Mouse (Mus musculus) lung, adult 18-20 months (tissue): ENCODE data around the gene Cmtm5.
A peak's percentile ranks its signal among the peaks of the same experiment; 100 is the strongest.

Experiments used
- DNase-seq, 2 experiments: peaks; one replicate each; pipeline ENCODE4 v3.0.0; 2022; ENCODE audit warnings: mixed read lengths in 2 of 2

Cmtm5 gene

DNA sequence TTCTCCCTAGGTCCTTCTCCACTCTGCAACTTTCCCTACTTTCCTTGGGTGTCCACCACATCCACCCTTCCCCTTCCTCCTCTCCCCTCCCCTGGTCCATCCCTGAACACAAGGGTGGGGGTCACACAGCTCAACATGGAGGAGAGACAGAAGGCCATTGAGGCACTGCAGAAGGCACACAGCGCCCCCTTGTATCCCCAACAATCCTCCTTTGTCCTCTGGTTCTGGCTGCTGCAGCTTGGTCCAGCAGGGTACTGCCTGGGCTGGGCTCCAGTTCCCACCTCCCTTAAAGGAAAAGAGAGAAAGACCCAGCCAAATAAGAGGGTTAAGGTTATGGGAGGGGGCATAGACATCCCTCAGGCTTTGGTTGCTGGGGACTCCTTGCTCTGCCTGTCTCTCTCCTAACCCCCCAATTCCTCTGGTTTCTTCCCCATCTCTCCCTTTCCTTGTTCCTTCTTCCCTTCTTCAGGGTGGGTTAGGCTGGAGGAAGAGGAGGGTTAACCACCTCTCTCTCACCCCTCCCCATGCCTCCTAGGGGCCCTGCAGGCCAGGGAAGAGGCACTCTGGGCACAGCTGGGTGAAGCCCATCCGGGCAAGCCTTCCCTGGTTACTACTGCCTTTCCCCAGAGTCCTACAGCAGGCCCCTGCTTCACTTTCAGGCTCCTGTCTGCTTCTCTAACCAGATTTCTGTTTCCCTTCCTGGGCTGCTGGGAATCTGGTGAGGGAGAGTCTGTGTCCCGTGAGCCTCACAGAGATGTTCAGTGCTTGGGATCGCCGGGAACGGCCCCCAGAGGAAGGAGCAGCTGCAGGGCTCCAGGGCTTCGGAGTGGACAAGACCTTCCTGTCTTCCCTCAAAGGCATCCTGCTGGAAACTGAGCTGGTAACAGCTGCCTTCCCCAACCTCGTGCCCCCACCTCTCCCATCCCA, at the start of gene Cmtm5:
Gene Cmtm5, plus strand, starts transcription at position 358 of the 927 bp plus-strand sequence.
- DNase-seq, result no peak

DNA sequence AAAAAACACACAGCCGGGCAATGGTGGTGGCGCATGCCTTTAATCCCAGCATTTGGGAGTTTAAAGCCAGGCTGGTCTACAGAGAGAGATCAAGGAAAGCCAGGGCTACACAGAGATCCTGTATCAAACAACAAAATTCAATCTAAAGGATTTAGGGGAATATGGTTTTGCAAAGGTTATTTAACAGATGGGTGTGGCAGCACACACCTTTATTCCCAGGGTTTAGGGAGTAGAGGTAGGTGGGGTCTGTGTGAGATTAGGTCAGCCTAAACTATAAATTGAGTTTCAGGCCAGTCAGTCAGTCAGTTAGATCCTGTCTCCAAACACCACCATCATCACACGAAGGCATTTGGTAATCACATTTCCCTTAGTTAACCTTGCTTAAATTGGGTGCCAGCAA, 43.9 kb upstream of the Cmtm5 start, which contains the start of gene Pabpn1:
Gene Pabpn1, plus strand, starts transcription at position 301 of the 400 bp plus-strand sequence.
- DNase-seq, result no peak

DNA sequence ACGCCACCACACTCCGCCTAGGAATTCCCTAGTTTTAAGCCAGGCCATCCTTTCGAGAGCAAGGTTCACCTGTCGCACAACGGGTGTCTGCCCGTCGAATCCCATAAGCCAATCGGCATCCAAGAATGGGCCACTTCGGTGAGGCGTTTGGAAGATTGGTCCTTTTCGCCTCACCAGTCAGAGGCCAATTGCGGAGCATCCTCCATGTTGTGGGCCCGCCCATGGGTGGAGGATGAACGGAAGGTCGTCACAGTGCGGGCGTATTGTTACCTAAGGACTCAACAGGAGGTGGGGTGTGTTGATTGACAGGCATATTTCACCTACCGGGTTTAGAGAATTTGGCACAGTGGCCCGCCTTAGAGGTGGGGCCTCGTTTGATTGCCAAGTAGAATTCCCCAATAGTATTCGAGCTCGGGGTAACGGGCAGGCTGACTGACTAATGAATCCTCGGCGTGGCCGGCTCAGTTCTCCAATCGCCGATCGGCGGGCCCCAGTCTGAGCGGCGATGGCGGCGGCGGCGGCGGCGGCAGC, 42.3 kb upstream of the Cmtm5 start:
- DNase-seq, result peak; percentile 99

- DNase-seq, result peak; percentile 64 to 70
Observed at GRCm38 (mm10) chr14:54894296-54895151, 41.5 kb upstream of the Cmtm5 start.

DNA sequence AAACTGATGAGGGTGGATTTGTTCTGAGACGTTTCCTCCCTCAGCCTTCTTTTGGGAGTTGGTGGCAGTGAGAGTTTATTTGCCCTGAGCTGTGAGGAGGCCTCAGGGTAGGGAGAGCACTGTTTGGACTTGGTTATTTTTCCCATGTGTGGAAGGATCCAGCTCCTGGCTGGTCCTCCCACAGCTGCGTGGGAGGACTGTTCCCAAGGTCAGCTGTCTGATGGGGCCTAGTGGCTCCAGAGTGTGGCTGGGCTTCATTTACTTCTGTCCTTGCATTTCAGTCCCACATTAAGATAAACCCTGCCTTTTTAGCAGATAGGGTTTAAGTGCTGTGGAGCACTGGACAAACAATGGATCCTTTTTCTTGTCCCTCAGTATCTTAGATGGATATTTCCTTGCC, 38.6 kb upstream of the Cmtm5 start:
- DNase-seq, result no peak

- peak; percentile 70 to 79 for DNase-seq
Observed at GRCm38 (mm10) chr14:54900383-54900782, 35.7 kb upstream of the Cmtm5 start.

DNA sequence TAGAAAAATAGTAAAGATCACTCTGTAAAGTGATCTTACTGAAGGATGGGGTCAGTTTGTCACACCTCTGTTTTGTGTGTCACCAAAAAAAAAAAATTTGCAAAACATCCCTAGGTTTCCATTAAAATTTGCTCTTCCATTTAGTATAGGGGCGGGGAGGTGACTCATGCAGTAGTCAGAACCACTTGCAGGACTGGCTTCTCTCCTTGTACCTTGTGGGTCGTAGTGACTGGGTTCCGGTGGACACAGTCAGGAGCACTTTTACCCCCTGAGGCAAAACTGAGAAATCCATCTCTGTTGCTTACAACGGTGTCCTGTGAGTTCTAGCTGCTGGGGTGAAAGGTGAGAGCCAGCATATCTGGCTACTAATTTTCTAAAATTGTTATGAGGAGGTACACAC, 32.4 kb upstream of the Cmtm5 start:
- no peak for DNase-seq

GRCm38 (mm10) chr14:54908682-54909081, 27.4 kb upstream of the Cmtm5 start:
- DNase-seq, result no peak

DNA sequence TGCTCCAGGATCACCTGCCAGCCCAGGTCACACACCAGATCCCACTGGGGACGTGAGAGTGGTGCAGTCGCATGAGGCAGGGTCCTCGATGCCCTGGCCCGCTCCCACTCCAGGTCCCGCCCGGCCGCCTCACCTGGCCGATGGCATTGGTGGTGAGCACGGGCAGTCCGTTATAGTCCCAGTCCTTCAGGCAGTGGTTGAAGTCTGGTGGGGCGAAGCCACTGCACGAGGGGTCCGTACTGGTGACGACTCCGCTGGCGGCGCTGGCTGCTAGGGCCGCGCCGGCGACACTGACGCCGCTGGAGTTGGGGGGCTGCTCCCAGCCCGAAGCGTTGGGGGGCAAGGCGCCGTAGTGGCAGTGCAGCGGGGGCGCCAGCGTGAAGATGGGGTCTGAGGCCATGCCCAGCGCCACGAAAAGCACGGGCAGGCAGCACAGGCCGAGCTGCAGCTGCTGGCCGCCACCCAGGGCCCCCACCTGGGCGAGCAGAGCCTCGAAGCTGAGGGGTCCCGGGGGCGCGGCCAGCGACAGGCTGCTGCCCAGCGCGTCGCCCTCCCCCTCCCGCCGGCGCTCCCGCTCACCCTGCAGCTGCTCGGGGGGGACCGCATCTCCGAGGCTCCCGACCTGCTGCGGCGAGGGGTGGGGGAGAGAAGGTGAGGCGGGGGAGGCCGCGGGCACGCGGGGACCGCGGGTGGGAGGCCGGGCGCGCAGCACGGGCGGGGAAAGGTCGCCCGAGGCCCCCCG, 23.8 kb upstream of the Cmtm5 start:
- no peak for DNase-seq

GRCm38 (mm10) chr14:54912886-54913285, 23.2 kb upstream of the Cmtm5 start, which contains the start of gene Slc22a17:
Gene Slc22a17 (minus strand): TSS chr14:54913132.
- peak; percentile 67 to 70 for DNase-seq

DNA sequence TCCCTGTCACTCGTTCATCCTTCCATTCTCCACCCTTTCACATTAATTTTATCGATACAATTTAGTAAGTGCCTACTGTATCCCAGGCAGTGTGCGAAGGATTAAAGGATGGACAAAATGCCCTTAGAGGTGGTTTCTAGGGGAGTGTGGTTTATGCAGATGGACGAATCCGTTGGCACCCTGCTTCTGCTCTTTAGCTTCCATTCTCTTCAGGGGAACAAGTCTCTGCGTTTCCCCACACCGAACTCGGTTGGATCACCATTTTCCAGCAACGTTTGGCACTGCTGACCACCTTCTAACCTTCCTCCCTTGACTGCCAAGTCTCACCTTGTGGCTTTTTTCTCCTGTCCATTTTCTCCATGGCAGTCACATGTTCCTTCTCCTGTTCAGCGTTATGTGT, 22.7 kb upstream of the Cmtm5 start:
- no peak for DNase-seq

- DNase-seq, result no peak
Observed at GRCm38 (mm10) chr14:54920076-54920685, 15.9 kb upstream of the Cmtm5 start.

GRCm38 (mm10) chr14:54924641-54925348, 11.3 kb upstream of the Cmtm5 start:
- peak; percentile 52 to 53 for DNase-seq

GRCm38 (mm10) chr14:54925349-54926342, 10.4 kb upstream of the Cmtm5 start, which contains the start of gene Efs:
Gene Efs (minus strand): TSS chr14:54926126.
- peak; percentile 41 to 57 for DNase-seq

GRCm38 (mm10) chr14:54926401-54927158, 9.5 kb upstream of the Cmtm5 start:
- DNase-seq, result peak; percentile 21 to 26

GRCm38 (mm10) chr14:54927296-54927695, 8.8 kb upstream of the Cmtm5 start:
- no peak for DNase-seq

DNA sequence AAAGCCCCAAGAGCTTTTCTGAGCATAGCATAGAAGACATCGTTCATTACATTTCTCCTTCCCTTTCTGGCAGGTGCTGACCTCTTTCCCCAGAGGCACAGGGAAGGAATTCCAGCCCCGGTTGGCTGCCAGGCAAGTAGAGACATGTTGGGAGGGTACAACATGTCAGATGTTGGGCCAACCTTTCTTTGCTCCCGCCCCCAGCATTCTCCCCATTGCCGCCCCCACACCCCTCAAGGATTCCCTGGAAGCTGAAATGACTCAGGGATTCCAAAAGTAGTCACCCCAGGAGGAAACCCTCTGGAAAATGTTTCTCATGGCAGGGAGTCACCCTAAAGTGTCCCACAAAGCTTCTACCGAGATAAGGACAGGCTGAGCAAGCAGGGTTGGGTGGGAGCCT, 6.3 kb upstream of the Cmtm5 start:
- no peak for DNase-seq

DNA sequence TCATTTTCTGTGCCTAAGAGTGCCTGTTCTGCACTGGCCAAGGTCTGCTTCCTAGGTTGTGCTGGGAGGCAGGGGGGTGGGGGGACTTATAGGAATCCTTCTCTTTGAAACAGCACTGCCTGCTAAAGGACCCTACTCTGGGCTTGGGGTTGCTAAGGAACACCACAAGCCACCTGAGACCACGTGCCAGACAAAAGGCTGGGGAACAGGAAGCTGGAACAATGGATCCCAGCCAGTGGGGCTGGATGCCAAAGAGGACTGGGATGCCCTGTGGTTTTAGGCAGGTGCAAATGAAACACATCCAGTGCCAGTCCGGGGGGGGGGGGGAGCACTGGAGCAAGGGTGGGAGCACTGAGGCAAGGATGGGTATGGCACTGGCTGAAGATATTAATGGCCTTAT, 5.6 kb upstream of the Cmtm5 start:
- DNase-seq, result peak; percentile 33 to 69

DNA sequence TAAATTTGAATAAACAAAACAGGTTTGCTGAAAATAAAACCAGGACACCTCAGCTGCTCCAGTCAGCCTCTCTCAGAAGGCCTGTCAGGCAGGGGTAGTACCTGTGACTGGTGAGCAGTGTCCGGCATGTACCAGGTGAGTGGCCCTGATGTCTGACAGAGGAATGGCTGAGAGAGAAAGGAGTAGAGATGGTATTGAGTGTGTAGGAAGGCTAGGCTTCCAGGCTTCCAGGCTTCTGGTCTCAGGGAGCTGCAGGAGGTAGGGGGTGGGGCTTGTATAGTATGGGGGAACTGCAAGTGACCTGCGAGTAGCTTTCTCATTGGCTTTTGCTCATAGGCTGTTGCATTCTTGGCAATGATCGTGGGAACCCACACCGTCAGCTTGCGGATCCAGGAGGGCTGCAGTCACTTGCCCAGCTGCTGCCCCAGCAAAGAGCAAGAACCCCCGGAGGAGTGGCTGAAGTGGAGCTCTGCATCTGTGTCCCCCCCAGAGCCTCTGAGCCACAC, 3.4 kb upstream of the Cmtm5 start, which contains the start of gene Il25:
Gene Il25, plus strand, starts transcription at position 51 of the 506 bp plus-strand sequence.
- no peak for DNase-seq
